Mouse (Mus musculus) WW6 (cell line): ENCODE results near the gene Mgat3.

Experiments used
- DNase-seq: peaks from one replicate; pipeline ENCODE4 v3.0.0-alpha.2; 2013; ENCODE audit warnings: low read depth, low spot score

Gene Mgat3

DNA sequence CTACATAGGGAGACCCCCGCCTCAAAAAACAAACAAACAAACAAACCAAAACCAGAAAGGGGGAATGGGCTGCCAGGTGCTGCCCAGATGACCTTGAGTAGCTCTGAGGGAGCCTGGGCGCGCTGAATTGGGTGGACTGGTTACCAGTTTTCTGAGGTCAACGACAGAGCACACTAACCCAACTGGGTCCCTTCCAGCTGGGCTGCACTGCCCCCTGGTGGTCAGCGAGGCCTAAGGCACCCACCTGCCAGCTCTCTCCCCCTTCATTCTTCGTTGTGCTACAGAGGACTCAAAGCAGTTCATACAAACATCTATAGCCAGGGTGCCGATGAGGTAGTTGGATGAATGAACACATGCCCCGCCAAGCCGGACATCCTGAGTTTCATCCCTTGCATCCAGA, 51.7 kb downstream of the Mgat3 start:
- DNase-seq: peak; percentile 50

DNA sequence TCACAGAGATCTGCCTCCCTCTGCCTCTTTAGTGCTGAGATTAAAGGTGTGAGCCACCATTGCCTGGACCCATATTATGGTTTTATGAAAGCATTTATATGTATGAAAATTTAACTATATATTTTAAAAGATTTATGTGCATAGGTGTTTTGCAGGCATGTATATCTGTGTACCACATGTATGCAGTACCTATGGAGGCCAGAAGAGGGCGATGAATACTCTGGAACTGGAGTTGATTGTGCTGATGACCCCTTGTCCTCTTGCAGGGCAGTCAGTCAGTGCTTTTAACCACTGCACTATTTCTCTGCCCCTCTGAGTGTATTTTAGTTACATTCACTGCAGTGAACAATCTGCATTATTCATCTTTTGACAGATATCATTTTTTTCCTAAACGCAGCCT, 52.3 kb downstream of the Mgat3 start:
- DNase-seq: no peak

DNA sequence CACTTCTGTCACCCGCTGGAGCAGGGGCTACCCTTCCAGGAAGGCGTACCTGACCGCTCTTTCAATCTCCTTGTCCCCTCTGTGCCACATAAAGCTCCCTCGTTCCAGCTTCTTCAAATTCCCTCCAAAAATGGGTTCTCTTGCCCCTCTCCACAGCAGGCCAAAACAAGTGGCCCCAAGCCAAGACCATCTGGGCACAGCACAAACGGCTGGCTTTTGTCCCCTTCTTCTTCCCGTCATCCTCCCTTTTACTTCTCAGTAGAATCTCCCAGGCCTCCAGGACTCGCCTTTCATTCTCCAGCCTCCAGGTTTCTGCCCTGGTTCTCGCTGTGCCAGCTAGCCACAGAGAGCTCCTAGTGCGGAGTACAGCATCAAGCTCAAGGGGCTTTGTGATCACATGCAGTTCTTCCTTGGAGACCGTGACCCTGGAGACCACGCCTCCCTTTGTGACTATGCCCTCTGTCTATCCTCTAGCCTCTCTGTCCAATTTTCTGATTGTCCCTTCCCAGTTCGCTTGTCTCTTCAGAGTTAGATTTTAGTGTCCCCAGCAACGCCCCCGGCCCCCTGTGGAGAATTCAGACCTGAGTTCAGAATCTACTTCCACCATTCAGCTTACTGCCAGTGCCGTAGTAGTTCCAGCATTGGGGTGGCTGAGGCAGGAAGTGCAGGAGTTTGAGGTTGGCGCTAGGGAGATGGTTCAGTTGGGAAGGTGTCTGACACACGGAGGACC, 54.7 kb downstream of the Mgat3 start:
- no peak for DNase-seq

DNA sequence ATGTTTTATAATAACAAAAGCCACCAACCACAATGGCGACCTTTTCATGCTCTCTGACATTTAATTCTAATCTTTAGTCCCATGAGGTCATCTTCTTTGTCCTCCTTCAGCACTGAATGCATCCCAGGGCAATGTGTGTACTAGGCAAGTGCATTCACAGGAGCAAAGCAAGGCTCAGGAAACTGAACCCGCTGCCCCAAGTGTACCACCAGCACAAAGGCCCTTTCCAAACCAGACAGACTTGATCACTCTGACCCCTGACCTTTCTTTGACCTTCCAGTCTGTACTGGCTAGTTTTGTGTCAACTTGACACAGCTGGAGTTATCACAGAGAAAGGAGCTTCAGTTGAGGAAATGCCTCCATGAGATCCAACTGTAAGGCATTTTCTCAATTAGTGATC, 58.8 kb downstream of the Mgat3 start:
- DNase-seq: no peak

DNA sequence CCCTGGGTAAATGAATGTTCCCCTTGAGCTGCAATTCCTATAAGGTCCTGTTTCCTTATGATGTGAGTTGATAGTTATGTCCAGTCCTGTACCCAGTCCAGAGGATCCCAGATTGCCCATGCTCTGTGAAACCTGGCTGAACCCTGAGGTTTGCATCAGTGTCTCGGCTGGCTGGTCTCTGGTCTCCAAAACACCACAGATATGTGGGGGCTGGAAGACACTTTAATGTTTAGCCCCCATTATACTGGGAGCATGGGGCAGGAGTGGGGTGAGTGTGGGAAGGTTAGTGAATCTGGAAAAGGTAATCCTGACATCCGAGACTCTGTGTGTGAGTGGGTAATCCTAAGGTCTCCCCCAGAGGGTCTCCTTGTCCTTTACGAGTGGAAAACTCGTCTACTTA, 59.5 kb downstream of the Mgat3 start:
- DNase-seq: no peak

DNA sequence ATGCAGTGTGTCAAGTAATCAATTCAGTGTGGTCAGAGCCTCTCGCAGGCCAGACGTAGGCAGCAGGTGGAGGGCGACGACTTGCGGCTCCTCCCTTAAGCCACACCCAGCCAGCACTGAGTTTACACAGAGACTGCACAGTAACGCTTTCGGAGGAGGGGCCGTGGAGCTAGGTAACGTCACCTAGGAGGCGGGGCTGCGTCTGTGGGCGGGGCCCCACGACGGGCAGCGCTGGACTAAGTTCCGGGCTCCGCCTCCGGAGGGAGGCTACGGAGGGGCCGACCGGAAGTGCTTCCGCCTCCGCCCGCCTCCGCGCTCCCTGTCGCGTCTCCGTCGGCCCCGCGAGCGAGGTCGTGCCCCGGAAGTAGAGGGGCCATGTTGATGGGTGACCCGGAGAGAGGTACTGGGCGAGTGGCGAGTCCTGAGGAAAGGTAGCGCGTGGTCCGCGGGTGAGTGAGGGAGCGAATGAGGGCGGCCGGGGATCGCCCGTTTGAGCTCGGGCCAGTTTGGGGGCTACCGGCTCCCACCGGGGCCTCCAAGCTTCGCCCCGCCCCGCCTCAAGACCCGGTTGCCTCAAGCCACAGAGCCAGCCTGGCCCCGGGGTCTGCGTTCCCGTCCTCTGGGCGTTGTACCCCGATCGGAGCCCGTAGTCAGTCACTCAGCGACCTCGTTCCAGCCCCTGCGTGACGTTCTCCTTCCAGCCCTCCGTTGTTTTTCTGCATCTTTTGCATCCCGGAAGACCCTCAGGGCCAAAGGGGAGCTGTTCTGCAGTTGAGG, 60.4 kb downstream of the Mgat3 start, which contains the start of gene Mief1:
Mief1 (plus strand) TSS at position 286 of the 777 bp plus-strand sequence.
- DNase-seq: peak; percentile 98

DNA sequence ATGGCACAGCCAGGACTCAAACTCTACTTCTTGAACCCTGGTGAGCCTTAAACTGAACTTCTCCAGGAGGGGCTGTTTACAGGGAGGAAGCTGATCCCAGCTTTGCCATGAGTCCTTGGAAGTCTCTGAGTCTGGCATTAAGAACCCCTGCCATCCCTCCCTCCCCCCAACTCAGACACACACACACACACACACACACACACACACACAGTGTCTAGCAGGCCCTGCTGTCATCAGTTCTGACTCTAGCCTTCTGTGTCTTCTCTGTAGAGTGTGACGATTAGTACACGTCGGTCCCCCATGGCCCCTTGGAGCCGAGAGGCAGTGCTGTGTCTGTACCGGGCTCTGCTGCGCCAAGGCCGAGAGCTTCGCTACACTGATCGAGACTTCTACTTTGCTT, 62.0 kb downstream of the Mgat3 start, which contains the start of gene AC140267.1:
AC140267.1 (plus strand) TSS at position 301 of the 400 bp plus-strand sequence.
- DNase-seq: no peak

DNA sequence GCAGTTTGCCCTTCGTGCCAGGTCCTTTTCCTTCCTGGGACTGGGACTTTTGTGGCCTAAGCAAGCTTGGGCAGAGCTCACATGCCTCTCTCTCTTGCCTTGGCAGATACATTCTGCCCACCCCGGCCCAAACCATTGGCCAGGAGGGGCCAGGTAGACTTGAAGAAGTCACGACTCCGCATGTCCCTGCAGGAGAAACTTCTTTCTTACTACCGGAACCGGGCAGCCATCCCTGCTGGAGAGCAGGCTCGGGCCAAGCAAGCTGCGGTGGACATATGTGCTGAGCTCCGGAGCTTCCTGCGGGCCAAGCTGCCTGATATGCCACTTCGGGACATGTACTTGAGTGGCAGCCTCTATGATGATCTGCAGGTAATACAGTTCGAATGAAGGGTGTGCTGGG, 74.6 kb downstream of the Mgat3 start:
- DNase-seq: no peak

DNA sequence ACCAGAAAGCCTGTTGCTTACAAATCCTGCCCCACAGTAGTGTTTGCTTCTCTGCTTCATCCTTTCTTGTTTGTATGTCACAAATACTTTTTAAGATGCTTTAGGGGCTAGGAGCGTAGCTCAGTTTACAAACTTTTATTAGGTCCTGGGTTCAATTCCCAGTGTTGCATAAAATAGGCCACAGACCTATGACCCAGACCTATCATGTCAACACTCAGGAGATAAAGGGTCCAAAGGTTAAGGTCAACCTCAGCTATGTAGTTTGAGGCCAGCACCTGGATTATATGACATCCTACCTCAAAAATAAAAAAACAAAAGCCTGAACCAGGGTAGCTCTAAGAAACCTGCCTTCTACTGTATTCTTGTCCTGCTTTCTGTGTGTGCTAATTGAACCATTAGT, 75.1 kb downstream of the Mgat3 start:
- no peak for DNase-seq

DNA sequence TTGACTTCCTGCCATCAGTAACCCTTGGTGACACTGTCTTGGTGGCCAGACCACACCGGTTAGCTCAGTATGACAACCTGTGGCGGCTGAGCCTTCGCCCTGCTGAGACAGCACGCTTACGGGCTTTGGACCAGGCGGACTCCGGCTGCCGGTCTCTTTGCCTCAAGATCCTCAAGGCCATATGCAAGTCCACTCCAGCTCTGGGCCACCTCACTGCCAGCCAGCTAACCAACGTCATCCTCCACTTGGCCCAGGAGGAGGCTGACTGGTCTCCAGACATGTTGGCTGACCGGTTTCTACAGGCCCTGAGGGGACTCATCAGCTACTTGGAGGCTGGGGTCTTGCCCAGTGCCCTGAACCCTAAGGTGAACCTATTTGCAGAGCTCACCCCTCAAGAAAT, 76.2 kb downstream of the Mgat3 start:
- DNase-seq: no peak

DNA sequence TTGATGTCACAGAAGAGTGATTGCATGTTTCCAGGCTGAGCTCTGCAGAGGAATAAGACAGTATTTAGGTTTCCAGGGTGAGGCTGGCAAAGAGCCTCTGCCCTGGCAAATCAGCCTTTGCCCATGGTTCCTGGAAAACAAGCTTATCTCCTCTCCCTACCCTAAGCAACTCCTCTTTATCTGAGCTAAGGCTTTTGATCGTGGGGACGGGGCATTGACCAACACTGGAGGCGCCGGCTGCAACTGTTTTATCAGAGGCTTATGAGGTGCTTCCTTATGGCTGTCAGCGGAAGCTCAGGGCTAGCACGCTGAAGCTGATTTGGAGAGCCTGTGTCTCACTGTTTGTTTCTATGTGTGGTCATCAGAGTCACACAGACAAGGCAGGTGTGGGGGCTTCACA, 77.1 kb downstream of the Mgat3 start:
- no peak for DNase-seq

DNA sequence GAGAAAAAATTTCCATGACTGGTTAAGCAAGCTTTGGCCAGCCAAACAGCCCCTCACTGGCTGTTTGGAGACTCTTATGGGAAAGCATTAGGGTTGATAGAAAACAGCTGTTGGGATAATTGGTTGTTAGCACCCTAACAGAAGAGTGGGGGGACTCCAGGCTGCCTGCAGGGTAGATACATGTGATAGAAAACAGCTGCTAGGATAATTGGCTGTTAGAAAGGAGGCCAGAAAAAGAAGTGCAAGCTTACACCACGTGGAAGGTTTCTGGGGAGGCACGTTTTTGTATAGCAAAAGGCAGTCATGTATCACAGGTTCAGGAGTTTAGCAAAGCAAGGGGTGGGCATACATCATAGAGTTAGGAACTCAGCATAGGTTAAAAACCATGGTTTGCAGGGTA, 80.0 kb downstream of the Mgat3 start:
- no peak for DNase-seq

DNA sequence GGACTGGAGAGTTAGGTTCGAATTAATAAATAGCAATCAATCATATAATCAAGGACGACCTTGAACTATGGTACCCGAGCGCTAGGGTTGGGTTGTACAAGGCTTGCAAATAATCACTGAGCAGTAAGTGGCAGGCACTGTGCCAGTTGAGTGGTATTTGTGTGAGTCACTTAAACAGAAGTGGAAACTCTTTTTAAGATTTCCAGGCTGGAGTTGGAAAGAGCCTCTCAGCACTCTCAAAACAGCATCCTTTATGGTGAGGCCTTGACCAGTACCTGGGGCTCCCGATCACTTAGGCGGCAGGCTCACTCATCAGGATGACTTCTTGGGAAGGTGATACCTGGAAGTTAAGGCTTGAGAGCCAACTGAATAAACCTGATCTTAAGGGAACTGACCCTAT, 80.7 kb downstream of the Mgat3 start:
- DNase-seq: no peak

DNA sequence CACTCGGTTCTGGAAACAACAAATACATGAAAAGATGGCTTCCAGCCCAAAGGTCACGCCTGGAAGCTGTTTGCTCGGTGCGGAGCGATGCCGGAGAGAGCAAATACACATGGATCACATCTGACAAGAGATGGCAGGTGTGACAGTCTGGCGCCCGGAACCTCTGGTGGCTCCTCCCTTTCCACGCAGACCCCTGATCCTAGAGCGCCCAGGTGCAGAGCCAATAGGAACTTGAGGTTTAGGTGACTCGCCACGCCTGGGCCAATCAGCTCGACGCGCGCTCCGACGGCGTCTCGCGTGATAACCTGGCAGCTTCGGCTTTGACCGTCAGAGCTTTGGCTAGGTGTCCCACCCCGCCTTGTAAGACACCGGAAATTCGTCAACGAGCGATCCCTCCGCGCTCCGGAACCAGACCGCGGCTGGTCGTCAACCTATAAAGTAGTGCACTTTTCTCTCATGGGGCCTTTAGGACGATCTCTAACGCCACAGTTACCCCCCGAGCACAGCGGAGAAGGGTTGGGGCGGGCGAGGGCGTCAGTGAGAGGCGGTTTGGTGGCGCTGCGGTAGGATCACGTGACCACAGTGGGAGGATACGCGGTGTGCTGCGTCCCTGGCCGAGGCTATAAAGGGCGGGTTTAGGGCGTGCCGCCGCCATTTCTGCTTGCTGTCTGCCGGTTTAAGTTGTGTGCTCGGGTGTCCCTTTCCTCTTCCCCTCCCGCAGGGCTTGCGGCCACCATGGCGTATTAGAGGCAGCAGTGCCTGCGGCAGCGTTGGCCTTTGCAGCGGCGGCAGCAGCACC, 81.5 kb downstream of the Mgat3 start, which contains the start of gene Atf4:
Atf4 (plus strand) TSS at position 338 of the 799 bp plus-strand sequence.
- peak; percentile 99 for DNase-seq

DNA sequence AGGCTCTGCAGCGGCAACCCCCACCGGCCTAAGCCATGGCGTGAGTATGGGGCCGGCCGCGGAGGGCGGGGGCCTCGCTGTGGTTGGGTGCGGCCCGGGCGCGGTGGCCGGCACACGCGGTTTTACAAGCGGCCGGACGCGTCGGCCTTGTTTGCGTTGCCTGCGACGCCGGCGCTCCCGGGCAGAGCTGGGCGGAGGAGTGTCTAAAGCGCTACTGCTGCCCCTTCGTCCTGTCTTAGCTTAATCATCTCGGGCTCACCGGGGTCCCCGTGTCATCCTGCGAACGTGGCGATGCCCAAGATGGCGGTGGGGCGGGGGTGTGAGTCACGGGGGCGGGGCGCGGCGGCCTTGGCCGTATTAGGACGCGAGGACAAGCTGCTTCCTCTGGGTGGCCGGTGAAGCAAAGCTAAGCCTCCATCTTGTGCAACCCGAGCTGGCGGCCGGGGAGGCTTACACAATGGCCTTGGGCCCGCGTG, 82.2 kb downstream of the Mgat3 start:
- DNase-seq: no peak

DNA sequence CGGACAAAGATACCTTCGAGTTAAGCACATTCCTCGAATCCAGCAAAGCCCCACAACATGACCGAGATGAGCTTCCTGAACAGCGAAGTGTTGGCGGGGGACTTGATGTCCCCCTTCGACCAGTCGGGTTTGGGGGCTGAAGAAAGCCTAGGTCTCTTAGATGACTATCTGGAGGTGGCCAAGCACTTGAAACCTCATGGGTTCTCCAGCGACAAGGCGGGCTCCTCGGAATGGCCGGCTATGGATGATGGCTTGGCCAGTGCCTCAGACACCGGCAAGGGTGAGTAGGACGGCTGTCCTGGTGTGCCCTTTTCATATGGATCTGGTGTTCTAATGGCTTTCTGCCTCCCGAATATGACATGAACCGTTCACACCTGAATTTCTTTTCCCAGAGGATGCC, 82.7 kb downstream of the Mgat3 start:
- DNase-seq: no peak

DNA sequence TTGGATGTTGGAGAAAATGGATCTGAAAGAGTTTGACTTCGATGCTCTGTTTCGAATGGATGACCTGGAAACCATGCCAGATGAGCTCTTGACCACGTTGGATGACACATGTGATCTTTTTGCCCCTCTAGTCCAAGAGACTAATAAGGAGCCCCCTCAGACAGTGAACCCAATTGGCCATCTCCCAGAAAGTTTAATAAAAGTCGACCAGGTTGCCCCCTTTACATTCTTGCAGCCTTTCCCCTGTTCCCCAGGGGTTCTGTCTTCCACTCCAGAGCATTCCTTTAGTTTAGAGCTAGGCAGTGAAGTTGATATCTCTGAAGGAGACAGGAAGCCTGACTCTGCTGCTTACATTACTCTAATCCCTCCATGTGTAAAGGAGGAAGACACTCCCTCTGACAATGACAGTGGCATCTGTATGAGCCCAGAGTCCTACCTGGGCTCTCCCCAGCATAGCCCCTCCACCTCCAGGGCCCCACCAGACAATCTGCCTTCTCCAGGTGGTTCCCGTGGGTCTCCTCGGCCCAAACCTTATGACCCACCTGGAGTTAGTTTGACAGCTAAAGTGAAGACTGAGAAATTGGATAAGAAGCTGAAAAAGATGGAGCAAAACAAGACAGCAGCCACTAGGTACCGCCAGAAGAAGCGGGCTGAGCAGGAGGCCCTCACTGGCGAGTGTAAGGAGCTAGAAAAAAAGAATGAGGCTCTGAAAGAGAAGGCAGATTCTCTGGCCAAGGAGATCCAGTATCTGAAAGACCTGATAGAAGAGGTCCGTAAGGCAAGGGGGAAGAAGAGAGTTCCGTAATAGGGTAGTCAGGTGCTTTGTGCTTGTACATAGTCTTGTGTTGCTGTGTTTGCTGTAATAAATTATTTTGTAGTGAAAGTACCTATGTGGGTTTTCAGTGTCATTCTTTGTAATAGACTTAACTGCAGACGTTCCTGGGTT, 83.4 kb downstream of the Mgat3 start:
- no peak for DNase-seq

DNA sequence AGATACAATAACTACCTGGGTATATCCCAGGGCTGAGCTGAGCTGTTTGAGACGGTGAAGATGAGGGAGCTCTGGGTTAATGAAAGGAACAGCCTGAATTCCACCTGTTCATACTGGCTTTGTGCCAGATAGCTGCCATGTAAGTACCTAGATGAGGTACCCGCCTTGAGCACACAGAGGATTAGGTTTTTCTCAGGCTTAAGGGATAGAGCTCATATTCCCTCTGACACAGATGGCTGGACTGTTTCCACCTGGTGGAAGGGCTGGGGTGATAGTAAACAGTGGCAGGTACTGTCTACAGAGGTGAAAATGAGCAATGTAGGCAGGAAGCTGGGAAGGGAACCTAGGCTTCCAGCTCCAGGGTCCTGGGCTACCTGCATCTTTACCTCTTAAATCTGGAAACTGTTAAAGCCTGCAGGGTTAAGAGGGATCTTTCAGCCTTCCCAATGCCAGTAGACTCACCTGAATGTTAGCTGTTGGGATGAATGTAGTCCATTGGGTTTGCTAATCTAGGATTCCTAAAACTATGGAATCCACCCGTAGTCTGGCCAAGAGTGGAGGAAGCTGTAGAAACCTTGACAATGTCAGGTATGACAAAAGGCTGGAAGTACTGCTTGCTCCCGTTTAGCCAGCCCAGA, 84.2 kb downstream of the Mgat3 start:
- DNase-seq: no peak

DNA sequence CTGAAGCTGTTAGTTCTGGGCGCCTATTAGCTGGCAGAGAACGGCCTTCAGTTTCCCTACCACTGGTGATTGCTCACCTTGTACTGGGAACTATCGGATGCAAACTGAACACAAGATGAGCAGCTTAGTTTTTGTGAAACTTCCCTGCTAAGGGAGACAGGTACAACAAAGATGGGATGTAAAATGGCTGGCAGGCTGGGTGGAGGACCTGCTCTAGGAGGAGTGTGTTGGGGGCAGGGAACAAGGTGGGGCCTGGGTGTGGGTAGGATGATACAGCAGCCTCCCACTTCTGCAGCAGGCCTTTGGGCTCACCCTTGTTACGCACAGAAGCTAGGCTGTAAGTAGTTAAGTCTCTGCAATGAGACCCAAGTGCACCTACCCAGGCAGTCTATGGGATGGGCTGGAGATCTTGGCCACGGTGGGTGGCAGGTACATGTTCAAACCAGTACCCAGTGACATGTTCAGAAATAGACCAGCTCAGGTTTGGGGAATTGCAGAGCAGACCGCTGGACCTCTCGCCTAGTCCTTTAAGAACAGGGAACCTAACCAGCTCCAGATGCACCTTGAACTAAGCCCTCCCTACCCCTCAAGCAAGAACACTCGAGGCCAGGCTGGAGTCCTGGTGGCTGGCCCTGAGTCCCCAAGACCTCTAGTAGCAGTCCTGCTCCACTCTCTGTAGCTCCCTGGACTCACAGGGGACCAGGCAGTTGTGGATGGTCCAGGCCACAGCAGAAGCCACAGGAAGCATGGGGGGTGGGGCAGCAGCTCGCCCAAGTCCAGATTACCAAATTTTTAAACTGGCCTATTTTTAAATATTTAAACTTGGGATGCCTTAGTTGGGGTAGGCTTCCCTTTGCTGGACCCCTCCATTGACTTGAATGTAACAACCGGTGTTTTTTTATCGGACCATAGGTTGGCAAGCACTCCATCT, 85.0 kb downstream of the Mgat3 start:
- DNase-seq: no peak
